Mouse (Mus musculus) liver, embryonic 14.5 days (tissue): ENCODE data around the gene Gm37240.

Source experiments
- CTCF ChIP-seq: IDR thresholded peaks from 2 replicates; pipeline ENCODE4 v1.5.1; 2016; ENCODE audit warnings: antibody characterized with exemption, low read depth, control low read depth
- EP300 ChIP-seq: IDR thresholded peaks from 2 replicates; pipeline ENCODE4 v1.6.1; 2016; ENCODE audit warnings: antibody characterized with exemption, low read depth

DNA sequence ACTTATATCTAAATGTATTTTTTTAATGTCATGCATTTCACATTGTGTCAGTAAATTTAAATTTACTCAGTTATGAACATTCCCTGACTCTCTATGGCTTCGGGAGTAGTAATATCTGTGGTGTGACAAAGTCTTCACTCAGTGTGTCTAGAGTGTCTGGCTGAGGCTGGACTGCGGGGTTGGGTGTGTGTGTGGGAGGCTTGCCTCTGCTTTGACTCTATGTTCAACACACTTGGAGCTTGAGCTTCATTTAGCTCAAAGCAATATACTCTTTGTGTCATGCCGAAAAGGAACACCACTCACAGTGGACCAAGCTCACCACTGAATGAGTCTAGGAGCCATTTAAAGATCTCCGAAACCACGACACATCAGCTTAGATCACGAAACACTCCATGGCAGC is 1203.5 kb downstream of the Gm37240 start:
- TF ChIP-seq CTCF = no peak
- no peak for TF ChIP-seq EP300
